Mouse (Mus musculus): Measurements from ENCODE around the gene Olfr507.
"Not testable (repeated sequence)": the region's sequence is repeated elsewhere in the genome, so short reads cannot be mapped to it uniquely, and the experiment has no call there.

Olfr507 gene

DNA sequence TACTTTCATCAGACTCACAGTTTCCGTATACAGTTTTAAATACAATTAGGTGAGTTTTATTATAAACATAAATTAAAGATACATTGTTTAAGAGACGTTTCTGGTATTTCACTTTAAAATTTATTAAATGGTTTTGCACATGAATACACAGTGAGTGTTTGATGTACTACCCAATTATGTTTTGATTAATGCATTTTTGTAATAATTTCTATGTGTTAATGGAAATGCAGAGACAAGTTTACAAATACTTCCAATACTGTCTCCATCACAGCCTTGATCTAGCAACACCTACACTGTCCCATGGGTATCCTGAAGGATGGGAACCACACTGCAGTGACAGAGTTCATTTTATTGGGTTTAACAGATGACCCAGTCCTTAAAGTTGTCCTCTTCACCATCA, at the start of gene Olfr507:
TSS of gene Olfr507 (plus strand) at position 301 of the 400 bp plus-strand sequence.
- no peak for DNase-seq (ENCODE audit: low spot score in 2 of 2)

DNA sequence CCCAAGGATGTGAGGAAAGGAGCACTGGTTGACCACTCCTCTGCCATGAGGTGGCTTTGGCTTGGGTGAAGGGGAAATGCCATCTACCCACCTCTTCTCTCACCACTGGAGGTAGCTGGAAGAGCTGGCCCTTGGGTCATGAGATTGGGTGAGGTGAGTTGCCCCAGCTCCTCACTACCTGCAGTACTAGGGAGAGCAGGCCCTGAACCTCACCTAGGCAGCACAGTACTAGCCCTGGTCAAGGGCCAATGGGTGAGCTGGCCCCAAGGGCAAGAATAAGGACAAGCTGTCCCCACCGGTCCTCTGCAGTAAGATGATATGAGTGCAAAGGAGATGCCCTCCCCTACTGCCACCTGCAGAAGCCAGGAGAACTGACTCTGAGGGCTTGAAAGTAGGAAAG, 31.8 kb upstream of the Olfr507 start:
- no peak for DNase-seq (ENCODE audit: low spot score in 2 of 2)

DNA sequence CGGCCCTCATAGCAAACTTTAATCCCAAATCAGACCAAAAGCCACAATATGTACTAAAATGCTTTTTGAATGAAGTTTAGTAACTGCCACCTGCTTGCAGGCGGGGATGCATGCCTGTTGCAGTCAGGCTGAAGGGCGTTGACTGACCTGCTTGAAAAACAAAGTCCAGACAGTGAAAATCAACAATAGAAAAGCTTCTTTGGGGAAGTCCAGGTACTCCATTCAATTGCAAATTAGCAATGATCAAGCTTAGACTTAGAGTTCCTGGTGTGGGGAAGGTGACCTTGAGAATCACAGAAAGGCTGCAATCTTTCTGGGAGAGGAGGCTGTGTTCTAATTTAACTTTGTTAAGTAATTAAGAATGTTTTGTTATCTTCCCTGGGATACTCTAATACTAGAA, 19.7 kb upstream of the Olfr507 start:
- DNase-seq (ENCODE audit: low spot score in 2 of 2): not testable (repeated sequence)

DNA sequence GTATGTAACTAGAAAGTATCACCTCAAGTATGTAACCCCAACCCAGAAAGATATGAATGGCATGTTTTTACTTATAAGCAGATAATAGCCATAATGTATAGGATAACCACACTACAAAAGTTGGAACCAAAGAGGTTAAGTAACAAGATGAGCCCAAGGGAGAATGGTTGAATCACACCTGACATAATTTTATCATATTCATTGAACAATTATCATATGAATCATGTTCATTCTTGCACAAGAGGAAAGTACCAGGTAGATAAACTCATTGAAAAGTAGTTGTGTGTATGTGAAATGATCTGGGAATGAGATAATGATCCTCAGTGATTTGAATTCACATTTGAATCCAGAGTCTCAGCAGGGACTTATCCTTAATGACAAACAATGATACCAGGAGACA, 11.1 kb upstream of the Olfr507 start, which contains the start of gene Olfr506:
TSS of gene Olfr506 (plus strand) at position 301 of the 400 bp plus-strand sequence.
- DNase-seq (ENCODE audit: low spot score in 2 of 2): no peak

DNA sequence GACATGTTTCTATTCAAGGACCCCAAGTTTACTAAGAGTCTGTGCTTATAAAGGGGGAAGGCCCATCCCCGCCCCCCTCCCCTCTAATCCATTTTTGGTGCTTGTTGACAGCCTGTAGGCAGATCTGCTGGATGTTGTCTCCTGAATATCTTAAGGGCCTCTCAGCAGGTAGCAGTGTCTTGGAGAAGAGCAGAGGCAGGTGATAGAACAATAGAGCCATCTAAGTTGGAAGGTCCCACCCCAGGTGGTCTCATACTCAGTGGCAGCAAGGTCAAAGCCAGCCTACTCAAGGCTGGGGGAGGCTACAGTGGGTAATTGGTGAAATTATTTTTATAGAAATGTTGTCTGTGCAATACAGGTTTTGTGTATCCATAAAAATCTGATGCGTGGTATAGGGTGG, 7.5 kb upstream of the Olfr507 start:
- DNase-seq (ENCODE audit: low spot score in 2 of 2): no peak

DNA sequence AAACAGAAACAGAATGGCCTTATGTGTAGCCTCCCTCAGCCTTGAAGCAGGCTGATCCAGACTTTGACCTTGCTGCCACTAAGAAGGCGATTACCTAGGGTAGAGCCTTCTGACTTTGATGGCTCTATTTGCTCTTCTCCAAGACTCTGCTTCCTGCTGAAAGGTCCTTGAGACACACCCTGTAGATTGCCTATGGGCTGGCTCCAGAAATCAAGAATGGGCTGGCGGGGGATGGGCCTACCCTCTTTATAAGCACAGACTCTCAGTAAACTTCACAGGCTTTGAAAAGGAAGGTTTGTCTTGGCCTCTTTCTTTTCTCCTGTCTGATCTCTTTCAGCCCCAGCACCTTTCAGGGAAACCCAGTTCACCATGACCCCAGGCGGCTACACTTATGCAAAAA, 4.8 kb upstream of the Olfr507 start:
- not testable (repeated sequence) for DNase-seq (ENCODE audit: low spot score in 2 of 2)

DNA sequence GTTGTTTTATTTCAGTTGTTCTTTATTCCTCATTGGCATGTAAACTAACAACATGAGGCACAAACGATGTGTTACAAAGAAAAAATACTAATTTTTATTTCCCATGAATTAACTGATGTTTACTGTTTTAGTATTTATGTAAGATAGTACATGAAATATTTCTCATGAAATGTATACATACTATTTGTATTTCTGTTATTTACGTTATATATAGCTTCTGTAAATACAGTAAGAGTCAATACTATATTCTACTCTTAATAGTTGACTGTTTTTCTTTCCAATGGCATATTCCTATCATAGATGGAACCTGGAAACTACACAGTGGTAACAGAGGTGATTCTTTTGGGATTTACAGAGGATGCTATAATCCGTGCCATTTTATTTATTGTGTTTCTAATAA, 8.1 kb downstream of the Olfr507 start, which contains the start of gene Olfr508:
TSS of gene Olfr508 (plus strand) at position 301 of the 400 bp plus-strand sequence.
- no peak for DNase-seq (ENCODE audit: low spot score in 2 of 2)

DNA sequence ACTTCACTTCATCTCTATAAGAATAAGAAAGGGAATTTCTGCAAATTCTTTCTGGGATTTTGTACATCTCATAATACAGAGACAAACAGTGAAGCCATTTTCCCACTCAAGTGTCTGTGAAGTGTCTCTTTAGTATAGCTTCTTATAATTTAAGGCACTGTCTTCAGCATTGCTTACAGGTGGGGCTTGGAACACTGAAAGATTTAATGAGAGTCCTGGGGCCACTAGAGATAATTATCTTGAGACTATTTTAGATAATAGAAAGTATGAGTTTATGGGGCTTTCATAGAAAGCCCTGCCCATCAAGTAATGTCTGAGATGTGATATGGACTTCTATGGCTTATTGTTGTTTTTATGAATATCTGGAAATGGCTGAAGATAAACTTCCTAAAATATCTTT, 30.2 kb downstream of the Olfr507 start, which contains the start of gene Olfr509:
TSS of gene Olfr509 (minus strand) at position 101 of the 400 bp plus-strand sequence.
- no peak for DNase-seq (ENCODE audit: low spot score in 2 of 2)

DNA sequence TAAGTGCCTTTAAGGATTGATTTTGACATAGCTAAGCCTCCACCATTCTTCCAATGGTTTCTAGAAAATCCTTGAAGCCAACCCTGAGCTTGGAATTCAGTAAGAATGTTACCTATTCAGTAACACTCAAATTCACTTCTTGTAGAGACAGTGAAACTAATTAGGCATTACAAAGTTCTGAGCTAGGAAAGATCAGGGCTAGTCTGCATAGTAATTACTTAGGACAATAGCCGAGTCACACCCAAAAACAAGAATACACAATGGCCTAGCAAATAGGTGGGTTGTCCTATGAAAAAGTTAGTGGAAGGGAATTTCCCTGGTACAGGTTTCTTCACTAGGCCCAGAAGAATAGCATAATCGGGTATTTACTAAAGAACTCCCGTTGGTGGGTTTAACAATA, 40.8 kb downstream of the Olfr507 start:
- no peak for DNase-seq (ENCODE audit: low spot score in 2 of 2)

DNA sequence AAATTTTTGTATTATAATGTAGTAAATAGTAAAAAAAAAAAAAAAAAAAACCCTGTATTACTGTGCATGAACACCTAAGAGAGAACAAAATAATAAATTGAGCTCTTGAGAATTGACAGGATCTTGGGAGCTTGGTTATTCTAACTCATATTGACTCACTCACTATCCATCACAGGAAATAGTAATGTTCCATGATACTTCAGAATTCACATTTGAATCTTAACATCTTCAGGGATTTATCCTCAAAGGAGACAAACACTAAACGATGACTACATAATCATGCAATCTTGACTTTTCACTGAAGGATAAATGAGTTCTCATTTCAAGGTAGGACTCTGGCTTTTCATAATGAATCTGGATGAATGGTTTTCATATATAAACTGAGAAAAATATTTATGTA, 44.5 kb downstream of the Olfr507 start, which contains the start of gene Olfr510:
TSS of gene Olfr510 (plus strand) at position 301 of the 400 bp plus-strand sequence.
- no peak for DNase-seq (ENCODE audit: low spot score in 2 of 2)

DNA sequence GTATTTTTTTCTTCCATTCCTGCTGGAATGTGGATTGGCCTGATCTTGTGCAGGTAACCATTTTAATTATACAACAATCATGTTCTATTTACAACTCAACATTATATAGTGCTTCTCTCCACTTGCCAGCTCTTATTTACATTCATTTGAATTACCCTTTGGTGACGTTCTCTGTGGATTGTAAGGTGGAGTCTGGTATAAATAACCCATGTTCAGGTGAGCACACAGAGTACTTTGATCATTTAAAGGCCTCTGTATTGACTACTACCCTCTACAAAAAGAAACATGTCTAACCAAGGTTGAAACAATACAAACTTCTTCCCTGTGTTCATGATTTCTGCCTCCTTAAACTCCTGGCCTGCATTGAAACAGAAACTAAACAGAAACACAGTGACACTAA, 49.4 kb downstream of the Olfr507 start:
- no peak for DNase-seq (ENCODE audit: low spot score in 2 of 2)
